In the genomic region with DNA sequence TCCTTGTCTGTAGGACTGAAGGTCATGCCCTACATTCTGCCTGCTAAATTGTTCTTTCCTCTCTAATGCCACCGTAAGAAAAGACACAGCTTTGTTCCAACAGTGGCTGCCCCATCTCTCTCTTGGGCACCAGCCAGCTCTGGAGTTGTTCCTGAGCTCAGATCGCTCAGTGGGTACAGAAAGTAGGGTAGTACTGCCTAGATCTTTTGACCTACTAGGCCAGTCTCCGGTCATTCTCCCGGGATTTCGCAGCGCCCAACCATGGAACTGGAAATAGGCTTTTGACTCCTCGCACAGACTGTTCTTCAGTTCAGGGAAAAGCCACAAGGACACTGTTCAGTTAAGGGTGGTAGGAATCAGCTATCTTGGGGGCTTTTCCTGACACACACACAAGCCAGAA, we compare ENCODE assay signal across 17 mouse cellular contexts. TPM values are rescaled to one million over a fixed set of nuclear protein-coding genes. Genes with fewer than 3 reads are reported as not detected.
DNase-seq lines count a peak whose midpoint lies in the region; ATAC-seq lines count a peak whose summit lies in the region.
"Had no signal": no experiment of that assay in that cellular context is flagged by ENCODE, and none has a peak within 500 bp of the region (broad histone marks: within the 10 kb centered on the region; RNA-seq: fewer than 3 reads in every experiment).

No protein-coding gene starts in this region.

- DNase-seq in cerebellum, adult 18-20 months: peak; percentile 17 to 21
- no peak for DNase-seq in cerebellum, adult 9-10 months
- peak; percentile 2 for DNase-seq in kidney, postnatal 14 days
- no peak for DNase-seq in kidney, postnatal 10 days
- peak; percentile 89 for DNase-seq in adipocyte (ENCODE audit: low spot score)
- peak; percentile 42 for DNase-seq in adrenal gland, postnatal 25 days
- DNase-seq: cerebellum, adult 11 months; cerebellum, adult 9-11 months; cerebellum, postnatal 36 days; gastrocnemius, postnatal 10 days; heart, adult 2 months had no signal

- no peak for ATAC-seq in megakaryocyte-erythroid progenitor cell, adult 5-6 weeks (replicated peaks; ENCODE audit: low FRiP score, low TSS enrichment, poor library complexity, severe bottlenecking)
- ATAC-seq: forebrain, embryonic 16.5 days; intestine, embryonic 15.5 days had no signal

RNA-seq across cellular contexts. Expression of gene 2610528A11Rik, which starts 0.9 kb away (rescaled TPM):
- 0.73 and 1.3 TPM in 2 replicates for total RNA-seq in adrenal gland, postnatal 25 days (2021)
- total RNA-seq in megakaryocyte-erythroid progenitor cell, adult 5-6 weeks (2014; fragmentation: Nextera tagmentation): not detected in 2 replicates
- total RNA-seq in megakaryocyte-erythroid progenitor cell, adult 5-6 weeks (2017): 1.3 and 2.9 TPM in 2 replicates
- total RNA-seq: ES-E14; gastrocnemius, postnatal 4 days; heart, adult 2 months had no signal

RNA-seq across cellular contexts. Expression of gene Cdhr1, which starts 14.8 kb away (rescaled TPM):
- total RNA-seq in adrenal gland, postnatal 25 days (2021): 0.06 TPM in 1 of 2 replicates, not detected in the other
- total RNA-seq in megakaryocyte-erythroid progenitor cell, adult 5-6 weeks (2014; fragmentation: Nextera tagmentation): not detected in 2 replicates
- total RNA-seq in megakaryocyte-erythroid progenitor cell, adult 5-6 weeks (2017): not detected in 2 replicates
- total RNA-seq: gastrocnemius, postnatal 4 days had no signal

RNA-seq across cellular contexts. Expression of gene Ghitm, which starts 22.1 kb away (rescaled TPM):
- total RNA-seq in adrenal gland, postnatal 25 days (2021): 678 and 710 TPM in 2 replicates
- 91.2 and 104 TPM in 2 replicates for total RNA-seq in megakaryocyte-erythroid progenitor cell, adult 5-6 weeks (2014; fragmentation: Nextera tagmentation)
- total RNA-seq in megakaryocyte-erythroid progenitor cell, adult 5-6 weeks (2017): 186 and 209 TPM in 2 replicates

RNA-seq across cellular contexts. Expression of gene Lrit2, which starts 45.2 kb away (rescaled TPM):
- total RNA-seq in adrenal gland, postnatal 25 days (2021): not detected in 2 replicates
- not detected in 2 replicates for total RNA-seq in megakaryocyte-erythroid progenitor cell, adult 5-6 weeks (2014; fragmentation: Nextera tagmentation)
- not detected in 2 replicates for total RNA-seq in megakaryocyte-erythroid progenitor cell, adult 5-6 weeks (2017)
- total RNA-seq: ES-E14; gastrocnemius, postnatal 10 days; gastrocnemius, postnatal 4 days; heart, adult 2 months; heart, postnatal 25 days had no signal

RNA-seq across cellular contexts. Expression of gene Lrit1, which starts 58.3 kb away (rescaled TPM):
- not detected in 2 replicates for total RNA-seq in adrenal gland, postnatal 25 days (2021)
- total RNA-seq in megakaryocyte-erythroid progenitor cell, adult 5-6 weeks (2014; fragmentation: Nextera tagmentation): not detected in 2 replicates
- not detected in 2 replicates for total RNA-seq in megakaryocyte-erythroid progenitor cell, adult 5-6 weeks (2017)
- total RNA-seq: ES-E14; gastrocnemius, postnatal 10 days; heart, adult 2 months; heart, postnatal 25 days had no signal

Comparison
In these comparisons a context has a peak if more than half of its experiments do, and no peak if none do; other contexts are left out.
1. DNase-seq: peak in cerebellum, adult 18-20 months (2 of 2), kidney, postnatal 14 days (single experiment), adipocyte (single experiment) and adrenal gland, postnatal 25 days (single experiment); none in cerebellum, adult 9-10 months (single experiment) and kidney, postnatal 10 days (single experiment).